Mouse (Mus musculus) R1 (cell line): ENCODE data around the gene Rcl1.

Experiments used
- DNase-seq: peaks from one replicate; pipeline ENCODE4 v3.0.0-alpha.2; 2018; ENCODE audit warnings: low read depth, low spot score

The Rcl1 gene

DNA sequence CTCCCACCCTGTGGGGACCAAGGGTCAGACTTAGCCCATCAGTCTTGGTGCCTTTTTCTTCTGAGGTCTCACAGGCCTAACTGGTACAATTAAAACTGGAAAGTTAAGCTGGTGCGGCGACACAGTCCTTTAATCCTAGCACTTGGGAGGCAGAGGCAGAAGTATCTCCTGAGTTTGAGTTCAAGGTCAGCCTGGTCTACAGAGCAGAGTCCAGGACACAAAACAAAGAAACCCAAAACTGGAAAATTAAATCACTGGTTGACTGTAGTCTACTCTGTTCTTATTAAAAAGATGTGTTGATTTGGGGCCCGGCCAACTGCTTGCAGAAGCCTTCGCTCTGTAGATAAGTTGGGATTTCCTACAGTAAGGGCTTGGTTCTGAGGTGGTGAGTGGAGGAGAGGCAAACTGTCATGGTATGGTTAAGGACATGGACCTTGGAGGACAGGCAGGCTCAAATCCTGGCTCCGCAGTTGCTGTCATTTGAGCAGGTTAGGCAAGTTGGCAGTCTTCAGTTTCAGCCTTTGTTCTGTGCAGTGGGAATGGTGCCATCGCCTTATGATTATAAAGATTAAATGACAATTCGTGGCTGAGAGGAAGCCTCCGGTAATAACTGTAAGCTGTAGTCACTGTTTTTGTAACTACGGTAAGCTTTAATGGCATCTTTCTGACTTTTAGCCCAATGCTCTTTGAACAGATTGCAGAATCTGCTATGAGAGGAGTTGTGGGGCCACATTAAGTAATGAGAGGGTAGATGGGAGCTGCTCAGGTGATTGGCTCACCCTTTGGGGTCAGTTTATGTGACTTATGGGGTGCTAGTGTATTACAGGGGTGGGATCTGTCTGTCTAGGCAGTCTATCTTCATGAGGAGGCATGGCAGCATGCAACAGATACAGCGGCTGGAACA lies 12.8 kb downstream of the Rcl1 start:
- DNase-seq: no peak

DNA sequence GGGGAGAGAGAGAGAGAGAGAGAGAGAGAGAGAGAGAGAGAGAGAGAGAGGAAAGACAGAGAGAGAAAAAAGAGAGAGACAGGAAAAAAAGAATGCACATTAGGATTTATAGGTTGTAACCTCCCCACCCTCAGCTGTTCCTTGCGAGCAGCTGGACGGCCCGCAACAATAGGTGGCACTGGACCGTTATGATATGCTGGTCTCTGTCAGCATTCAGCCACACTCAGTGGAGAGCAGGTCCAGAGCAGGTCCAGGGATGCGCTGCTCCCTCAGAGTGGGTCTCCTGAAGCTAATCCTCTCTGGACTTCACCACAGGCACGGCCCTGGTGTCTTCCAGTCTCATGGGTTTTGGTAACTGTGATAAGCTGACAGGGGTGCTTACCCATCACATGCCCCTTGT lies 15.6 kb downstream of the Rcl1 start:
- no peak for DNase-seq

DNA sequence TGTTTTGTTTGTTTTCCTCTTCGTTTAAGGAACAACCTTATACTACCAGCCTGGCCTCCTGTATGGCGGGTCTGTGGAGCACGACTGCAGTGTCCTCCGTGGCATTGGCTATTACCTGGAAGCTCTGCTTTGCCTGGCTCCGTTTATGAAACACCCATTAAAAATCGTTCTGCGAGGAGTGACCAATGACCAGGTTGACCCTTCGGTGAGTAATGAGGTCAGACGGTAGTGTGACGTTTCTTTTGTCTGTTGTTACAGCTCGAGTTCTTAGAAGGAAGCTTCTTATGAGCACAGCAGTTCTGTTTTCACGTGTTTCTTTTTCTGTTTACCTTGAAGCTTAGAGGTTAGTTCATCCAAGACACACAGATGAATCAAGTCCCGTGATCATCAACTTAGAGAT lies 17.0 kb downstream of the Rcl1 start:
- no peak for DNase-seq

DNA sequence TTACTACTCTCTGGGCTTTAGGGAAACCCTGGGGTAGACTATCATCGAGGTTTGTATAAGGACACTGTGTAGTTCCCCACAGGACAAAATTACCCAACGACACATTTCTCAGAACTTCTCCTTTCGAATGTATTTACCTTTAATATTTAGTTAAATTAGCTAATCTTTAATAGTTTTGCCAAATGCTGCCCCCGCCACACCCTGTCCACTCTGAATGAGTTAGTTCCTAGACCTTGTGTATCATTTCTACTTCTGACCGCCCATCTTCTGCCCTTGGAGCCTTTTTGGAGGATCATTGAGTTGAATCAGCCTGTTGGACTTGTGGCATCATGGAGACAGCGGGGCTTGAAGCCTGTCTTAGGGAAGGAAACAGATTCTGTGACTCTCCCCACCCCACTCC lies 19.1 kb downstream of the Rcl1 start:
- no peak for DNase-seq

DNA sequence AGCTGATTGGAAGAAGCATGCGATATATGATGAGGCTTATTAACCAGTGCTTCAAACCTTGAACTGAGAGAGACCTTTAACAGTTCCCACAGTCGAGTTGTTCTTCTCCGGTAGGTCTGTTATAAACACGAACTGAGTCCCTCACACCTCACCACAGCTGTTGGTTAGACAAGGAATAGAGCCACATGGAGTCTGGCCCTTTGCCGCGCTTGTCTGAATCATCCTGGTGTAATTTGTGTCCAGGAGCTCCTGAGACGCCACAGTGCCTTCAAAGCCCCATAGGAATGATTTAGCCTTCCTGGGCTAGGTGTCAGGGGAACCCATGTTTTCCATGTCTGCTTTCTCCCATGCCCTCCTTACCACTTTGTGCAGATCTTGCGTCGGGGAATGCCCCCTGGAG lies 20.2 kb downstream of the Rcl1 start:
- no peak for DNase-seq

DNA sequence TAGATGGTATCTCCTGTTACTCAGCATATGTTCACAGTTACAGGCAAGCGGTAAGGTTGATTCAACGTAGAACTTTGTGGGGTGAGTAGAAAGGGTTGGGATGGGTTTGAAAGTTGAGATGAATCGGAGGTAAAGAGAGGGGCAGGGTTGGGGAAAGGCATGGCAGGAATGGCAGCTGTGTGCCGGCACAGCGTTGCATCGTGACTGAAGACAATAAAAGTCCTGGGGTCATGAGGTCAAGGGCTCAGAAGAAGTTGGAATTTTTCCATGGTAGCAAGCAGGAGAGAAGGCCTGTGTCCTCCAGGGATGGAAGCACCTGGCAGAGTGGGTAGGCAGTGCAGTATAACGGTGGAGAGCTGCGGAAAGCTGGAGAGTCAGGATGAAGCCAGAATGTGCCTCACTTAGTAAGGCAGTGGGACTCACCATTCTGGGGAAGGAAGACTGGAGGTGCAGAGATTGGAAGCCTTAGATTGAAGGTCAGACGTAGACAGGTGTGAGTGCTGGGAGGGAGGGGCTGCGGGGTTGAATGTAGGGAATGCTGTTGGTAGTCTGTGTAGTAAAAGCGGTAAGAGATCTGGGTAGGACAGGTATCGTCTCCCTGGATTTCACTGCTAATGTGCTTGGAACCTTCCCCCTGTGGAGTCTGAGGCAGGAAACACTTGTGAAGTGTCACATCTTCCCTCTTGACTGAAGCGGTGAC lies 23.9 kb downstream of the Rcl1 start:
- peak; percentile 86 for DNase-seq

DNA sequence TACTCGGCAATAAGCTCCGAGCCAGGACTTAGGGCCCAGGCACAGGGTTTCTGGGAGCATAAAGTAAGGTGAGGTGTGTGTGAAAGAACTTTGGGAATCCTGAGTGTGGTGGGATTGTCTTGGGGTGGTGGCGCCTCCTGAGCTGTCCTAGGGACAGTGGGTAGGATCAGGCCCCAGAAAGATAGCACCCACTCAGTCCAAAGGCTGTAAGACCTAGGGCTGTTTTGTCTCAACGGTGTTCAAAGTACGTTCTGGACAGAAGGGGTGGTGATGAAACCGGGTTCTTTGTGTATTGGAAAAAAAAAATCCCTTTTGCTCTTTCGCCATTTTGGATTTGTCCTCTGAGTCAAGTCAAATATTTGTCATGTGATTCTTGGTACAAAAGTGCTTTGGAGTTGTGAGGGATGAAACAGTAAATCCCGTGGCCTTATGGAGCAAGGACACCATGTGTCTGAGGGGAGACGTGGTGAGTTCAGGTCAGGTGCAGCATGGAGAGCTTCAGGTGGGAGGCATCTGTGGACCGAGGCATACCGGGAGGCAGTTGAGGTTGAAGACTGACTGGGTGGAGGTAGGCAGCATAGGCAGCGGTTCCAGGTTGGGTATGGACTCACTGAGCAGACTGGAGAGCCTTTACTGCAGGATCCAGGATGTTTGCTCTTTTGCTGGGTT lies 25.3 kb downstream of the Rcl1 start:
- DNase-seq: no peak

DNA sequence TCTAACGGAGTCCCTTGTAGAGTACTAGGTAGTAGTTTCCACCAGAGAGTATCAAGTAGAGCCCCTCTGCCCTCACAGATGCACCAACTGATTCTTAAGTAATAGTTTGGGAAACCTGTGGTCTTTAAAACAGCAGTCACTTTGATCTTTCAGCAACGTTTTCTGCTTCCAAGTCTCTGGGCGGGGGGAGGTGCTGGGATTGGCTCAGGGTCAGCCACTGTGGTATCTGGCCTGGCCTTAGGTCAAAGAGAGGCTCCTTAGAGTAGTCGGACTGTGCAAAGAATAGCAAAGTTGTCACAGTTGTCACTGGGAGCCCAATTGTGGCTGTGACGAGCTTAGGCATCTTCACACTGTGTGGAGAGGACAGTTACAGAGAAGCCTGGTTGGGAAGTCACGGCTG lies 26.2 kb downstream of the Rcl1 start:
- DNase-seq: no peak

DNA sequence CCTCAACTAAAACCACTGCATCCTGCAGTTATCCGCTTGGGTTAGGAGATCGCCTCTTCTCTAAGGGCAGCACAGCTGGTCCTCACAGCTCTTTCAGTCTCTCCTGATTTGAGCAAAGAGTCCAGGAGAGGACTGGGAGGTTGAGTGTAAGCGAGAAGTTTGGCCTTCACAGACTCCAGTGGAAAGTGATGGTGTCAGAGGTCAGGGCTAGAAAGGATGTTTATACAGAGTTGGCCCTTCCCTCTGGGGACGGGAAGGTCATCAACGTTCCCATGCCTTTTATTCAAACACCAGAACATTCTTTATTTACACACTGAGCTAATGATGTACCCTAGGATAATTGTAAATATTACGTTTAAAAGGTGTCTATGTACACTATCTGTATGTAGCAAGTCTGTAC lies 27.0 kb downstream of the Rcl1 start:
- no peak for DNase-seq

DNA sequence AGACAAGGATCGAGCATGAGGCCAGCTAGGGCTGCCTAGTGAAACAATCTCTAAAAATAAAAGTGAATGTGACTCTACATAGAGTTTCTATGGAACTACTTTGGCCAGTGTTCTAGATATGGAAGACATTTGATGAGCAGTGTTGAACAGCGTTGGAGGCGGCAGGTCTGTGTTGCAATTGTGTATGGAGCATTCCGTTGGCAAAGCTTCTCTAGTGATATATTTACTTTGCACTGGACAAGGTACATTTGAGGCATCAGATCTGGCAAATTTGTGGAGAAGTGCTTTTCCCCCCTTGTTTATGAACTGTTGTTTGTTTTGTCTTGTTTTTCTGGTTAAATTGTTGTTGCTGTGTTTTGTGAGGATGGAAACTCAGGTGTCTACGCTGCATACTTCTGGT lies 28.4 kb downstream of the Rcl1 start:
- DNase-seq: no peak

DNA sequence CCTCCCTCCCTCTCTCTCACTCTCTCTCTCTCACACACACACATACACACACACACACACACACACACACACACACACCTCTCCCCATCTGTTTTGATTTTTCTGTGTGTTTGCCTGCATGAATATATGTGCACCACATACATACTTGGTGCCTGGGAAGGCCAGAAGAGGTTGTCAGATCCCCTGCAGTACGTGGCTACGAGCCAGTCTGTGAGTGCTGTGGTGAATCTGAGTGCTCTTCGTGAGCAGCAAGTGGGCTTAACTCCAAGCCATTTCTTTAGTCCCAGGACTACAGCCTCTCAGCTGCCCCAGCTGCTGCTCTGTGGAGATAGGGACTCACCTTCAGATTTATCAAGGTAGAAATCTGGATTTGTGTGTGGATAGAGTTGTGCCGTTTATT lies 30.0 kb downstream of the Rcl1 start:
- DNase-seq: no peak

DNA sequence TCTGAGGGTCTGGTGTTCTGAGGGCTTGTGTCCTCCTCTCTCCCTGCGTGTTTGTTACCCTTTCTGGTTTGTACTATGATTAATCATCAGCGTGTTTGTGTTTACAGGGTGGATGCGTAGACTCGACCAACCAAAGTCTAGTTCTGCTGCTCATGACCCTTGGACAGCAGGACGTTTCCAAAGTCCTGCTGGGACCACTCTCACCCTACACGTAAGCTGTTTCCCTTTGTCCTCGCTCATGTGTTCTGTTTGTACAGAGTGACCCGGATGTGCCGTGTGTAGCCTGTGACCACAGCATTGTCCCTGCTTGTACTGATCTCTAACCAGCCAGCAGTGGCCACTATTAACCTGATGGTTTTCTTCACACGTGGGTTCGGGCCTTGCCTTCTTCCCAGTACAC lies 33.1 kb downstream of the Rcl1 start:
- no peak for DNase-seq

DNA sequence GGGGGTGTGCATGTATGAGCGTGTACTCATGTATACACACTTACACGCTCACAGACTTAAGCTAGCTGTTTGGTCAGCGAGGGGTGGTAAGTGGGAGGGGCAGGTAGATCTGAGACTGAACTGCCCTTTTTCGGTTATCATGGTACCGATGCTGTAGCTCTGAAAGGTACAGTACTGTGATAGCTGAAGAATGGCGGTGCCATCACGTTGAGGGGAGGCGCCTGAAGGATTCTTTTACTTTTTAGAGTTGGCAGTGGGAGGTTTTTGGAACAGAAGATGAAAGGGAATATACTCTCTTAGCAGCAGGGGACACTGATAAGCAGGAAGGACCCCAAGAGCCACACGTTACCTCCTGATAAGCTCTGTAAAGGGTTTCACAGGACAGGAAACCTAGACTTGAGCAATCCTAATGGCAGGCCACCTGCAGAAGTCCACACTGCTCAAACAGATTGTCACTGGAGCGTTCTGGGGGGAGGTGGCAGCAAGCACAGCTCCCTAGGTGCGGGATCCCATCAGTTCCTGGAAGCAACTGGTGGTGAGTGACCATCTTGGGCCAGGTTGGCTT lies 34.1 kb downstream of the Rcl1 start:
- DNase-seq: no peak

DNA sequence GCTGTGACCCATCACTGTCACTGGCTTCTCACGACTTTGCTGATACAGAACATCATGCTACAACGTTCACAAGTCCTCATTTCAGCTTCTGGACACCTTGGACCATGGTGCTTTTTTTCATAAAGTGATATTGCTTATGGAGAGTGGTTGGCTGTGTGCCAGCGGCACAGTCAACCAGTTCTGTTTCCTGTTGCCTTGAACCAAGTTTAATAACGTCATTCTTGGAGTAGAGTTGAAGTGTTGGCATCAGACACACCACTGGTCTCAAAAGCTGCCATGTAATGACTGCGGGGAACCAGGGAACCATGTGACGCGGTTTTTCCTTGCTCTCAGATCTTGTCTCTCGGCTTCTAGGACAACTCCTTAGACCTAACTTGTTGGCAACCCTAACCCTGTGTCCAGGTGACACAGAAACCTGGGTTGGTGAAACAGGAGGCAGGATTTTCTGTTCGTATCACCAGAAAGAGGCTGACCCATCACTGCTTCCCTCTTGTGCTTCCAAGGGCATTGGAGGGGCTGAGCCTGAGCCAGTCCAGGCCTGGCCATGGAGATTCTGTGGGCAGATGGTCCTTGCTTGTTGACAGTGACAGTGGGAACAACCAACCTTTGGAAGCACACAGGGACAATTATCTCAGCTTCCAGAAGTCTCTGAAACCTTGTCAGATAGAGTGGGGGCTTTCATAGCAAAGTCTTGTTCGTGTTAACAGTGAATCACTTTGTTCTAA lies 37.5 kb downstream of the Rcl1 start:
- DNase-seq: no peak

DNA sequence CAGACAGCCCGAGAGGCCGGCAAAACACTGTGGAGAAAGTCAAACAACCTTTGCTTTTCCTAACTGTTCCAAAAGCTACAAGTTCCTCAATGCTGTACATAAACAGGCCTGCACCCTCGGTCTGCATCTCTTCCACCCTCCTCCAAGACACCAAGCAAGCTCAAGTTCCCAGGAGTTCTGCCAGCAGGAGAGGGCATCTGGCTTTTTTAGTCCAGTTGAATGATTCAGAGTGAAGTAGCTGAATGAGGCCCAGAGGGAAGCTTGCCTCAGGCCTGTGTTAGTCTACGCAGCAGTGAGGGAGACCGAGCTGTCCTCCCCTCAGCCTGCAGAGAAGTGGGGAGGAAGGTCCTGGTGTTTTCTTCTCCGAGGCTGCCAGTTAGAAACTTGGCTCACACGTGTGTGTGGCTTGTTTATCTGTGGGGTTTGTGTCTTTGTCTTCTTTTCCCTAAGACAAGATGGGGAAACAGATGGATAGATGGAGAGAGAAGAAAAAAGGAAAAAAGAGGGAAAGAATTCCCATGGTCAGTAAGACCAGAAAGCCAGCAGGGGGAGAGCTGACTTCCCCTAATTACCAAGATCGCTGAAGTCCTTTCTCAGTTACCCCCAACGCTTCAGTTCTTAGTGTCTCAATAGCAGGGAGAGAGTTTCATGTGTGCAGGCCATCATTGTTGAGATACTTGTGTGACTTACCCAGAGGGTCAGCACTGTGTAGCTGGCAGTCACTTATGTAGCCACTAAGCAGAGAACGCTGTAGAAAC lies 38.7 kb downstream of the Rcl1 start:
- no peak for DNase-seq

DNA sequence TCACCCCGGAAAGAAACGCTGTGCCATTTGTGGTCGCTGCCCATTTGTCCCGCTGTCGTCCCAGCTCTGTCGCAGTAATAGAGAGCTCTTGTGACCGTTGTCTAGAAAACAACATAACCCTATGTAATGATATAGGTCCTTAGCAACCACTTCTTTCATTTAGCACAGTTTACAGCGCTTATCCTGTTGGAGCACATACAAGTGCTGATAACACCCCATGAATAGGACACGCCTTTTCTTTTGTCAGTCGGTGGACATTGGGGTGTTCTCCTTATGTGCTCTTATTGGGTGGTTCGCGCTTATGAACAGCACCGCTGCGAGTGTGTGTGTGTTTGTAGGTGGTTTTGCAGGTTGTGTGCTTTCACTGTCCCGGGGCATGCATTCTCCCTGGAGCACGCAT lies 39.8 kb downstream of the Rcl1 start:
- DNase-seq: no peak

DNA sequence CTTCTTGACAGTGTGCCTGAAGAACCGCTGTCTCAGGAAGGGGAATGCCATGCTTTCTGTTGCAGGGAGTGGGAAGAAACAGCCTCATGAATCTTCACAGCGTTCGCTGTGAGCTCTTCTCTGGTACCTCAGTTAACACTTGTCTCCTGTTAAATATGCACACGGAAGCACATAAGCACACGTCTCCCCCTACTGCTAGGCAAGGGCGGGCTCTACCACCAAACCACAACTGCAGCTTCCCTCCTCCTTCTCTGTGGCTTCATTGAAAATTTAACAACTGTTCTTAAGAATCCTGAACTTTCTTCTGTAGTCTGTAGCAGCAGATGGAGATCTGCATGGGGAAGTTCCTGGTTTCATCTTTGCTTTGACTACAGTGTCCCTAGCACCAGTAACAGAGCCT lies 41.1 kb downstream of the Rcl1 start:
- DNase-seq: no peak

DNA sequence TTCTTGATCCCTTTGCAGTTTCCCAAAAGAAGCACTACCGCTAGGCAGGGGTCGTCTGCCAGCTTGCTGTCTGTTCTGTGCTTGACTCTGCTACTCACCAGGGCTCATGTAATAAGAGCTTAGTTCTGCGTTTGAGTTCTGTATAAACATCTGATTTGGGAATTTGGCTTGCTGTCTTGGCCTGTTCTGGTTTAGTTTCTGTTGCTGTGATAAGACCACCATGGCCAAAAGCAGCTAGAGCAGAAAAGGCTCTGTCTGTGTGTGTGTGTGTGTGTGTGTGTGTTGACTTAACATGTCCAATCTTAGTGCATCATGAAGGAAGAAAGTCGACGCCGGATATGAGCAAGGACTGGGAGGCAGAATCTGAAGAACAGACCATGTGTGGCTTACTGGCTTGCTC lies 44.2 kb downstream of the Rcl1 start:
- no peak for DNase-seq

DNA sequence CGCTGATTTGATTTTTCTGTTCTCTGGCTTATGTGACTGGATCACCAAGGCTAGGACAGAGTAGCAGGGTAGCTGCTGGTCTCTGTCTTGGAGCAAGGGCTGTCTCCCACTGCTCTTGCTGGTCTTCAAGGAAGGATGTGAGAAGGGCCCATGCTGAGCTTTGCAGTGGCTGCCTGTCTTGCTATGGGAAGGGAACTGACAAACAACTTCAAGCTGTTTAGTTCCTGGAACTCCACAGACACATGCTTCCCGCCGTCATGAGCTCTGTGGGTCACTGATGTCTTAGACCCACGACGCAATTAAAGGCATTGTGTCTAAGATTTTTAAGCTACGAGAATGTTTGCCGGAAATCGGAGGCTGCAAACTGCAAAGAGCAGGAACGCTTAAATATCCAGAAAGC lies 45.6 kb downstream of the Rcl1 start:
- DNase-seq: no peak

DNA sequence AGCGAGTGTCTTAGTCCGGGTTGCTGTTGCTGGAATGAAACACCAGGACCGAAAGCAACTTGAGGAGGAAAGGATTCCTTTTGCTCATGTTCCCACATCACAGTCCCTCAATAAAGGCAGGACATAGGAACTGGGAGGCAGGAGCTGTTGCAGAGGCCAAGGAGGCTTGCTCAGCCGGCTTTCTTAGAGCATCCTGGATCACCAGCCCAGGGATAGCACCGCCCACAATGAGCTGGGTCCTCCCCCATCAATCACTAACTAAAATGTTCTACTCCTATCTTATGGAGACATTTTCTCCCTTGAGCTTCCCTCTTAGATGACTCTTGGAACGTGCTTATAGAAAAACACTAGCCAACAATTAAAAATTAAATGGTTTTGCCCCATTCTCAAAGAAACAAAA lies 48.4 kb downstream of the Rcl1 start:
- peak; percentile 28 for DNase-seq

DNA sequence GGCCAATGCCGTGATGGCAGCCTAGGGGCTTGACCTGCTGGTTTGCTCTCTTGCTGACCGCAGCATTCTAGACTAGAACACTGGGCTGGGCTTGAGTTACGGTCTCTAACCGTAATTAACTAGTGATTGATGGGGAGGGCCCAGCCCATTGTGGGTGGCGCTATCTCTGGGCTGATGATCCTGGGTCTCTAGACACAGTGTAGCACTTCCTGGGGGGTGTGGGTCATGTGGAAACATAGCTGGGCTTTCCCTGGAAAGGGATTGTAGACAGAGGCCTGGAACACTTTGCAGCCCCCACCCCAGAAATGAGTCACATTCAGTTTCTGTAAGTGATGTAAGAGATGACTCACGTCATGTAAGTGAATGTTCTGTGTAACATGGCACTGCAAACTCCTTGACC lies 48.9 kb downstream of the Rcl1 start:
- DNase-seq: peak; percentile 30
